Mouse (Mus musculus) bone marrow, adult 2 months (tissue): ENCODE data around the gene Gm10959.

Source experiments
- CTCF ChIP-seq: fragments of 200-500 bp; IDR thresholded peaks from 2 replicates; pipeline ENCODE4 v1.5.1; 2011; ENCODE audit warnings: low read length, control low read depth; ENCODE audit not compliant: control insufficient read depth, insufficient read depth
- POLR2A ChIP-seq: fragments of 200-500 bp; IDR thresholded peaks from 2 replicates; pipeline ENCODE4 v1.6.1; 2011; ENCODE audit warnings: low read depth, mild to moderate bottlenecking, control low read depth, low read length, borderline replicate concordance; ENCODE audit not compliant: control insufficient read depth

GRCm38 (mm10) chr3:122916191-122916680 lies 2.9 kb downstream of the Gm10959 start:
- TF ChIP-seq CTCF, result no peak
- no peak for TF ChIP-seq POLR2A
